Mouse (Mus musculus) spleen, adult 12 weeks (tissue): ENCODE measurements around the gene Tro.

Experiments used
- DNase-seq: peaks from one replicate; pipeline ENCODE4 v3.0.0; 2022; ENCODE audit warnings: low spot score

The Tro gene

DNA sequence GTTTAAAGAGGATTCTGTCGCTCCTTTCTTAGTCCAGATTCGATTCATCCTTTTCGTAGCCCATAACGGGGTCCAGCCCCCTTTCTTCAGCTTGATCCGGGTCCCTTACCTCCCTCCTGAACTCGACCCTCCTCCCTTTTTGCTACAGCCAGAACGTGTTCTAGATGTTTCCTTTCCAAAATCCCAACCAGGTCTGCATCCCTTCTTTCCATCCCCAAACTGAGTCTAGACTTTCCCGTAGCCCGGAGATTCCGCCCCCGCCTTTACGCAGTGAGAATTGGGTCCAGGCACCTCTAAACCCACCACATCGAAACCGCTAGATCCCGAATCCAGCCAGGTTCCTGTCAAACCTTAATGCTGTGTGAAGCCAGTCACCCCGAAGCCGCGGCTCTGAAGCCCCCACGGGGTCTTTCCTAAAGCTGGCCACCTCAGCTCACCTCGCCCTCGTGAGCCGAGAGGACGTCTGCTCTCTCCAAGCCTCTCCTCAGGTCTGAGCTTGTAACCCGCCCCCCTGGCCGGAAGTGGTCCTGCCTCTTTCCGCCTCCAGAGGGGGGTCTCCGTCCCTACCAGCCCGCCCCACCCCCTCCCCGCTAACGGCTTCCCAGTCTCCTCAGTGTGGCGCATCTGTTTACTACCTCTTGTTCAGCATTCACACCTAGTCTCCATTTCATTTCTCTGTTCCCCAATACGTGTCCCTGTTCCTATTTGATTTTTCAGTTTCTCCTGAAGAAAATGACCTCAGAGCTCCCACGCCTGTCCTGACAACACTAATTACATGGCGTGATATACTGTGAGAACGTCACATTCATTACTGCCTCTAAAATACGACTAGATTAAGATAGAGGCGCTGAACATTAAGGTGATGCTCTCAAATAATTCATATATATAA, at the start of gene Tro:
TSS of gene Tro (minus strand) at position 676 of the 889 bp plus-strand sequence.
- no peak for DNase-seq

DNA sequence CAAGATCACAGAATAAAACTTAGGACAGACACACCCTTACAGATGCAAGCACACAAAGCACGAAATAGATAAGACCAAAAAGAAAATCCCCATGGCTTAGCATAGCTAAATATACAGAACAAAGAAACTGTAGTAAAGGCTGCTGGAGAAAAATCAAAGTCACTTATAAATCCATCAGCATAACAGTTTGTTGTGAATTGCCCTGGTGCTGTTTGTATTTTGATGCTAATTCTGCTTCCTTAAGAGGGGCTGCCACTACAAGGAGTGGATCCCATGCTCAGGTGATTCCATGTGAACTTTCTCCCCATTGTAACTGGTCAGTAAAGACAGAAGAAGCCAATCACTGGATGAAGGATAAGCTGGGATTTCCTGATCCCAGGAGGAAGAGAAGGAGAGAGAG, 20.1 kb upstream of the Tro start:
- no peak for DNase-seq

DNA sequence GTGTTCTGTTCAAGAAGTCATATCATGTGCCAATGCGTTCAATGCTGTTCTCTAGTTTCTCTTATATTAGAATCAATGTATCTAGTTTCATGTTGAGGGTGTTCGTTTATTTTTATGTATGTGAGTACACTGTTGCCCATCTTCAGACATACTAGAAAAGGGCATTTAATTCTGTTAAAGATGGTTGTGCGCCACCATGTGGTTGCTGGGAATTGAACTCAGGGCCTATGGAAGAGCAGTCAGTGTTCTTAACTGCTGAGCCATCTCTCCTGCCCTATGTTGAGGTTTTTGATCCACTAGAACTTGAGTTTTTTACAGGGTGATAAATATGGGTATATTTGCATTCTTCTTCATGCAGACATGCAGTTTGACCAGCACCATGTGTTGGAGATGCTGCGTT, 5.4 kb upstream of the Tro start:
- no peak for DNase-seq

DNA sequence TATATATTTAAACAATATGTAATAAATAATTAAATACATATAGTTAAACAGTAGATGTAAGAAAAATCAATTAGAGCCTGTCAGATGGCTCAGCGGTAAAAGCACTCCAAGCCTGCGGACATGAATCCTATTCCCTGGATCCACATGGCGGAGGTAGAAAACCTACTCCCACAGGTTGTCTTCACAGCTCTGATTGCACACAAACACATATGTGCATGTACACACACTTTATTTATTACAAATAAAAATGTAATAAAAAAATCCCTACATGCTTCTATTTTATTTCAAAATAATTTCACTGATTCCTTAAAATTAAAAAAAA, 375 bp upstream of the Tro start:
- no peak for DNase-seq

DNA sequence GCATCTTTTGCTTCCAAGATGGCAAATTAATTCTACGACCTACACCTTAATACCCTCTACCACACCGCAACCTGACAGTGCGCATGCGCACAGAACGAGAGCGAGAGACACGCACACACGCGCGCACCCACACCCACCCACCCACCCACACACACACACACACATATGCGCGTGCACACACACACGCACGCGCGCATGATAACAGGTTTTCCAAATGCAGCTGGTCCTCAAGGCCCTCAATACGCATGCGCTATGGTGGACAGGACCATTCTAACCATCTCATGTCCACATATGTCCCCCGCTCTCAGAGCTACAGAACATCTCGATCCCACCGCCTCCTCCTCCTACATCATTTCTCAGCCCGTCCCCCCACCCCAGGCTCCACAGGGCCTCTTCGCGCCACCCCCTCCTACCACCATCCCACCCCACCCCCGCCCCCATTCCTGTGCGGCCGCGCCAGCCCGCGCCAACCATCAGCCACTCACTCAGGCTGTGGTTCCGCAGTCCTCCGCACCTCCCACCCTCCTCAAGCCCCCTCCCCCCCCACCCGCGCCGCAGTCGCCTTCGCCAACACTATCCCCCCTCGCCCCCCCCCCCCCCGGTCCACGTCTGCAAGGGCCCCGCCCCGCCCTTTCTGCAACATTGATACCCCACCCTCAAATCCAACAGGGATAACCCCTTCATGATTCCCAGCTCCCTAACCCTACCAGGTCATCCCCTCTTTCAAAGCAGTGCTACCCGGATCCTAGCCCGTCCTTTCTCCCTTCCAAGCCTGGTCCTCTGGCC, 1.1 kb downstream of the Tro start:
- no peak for DNase-seq

DNA sequence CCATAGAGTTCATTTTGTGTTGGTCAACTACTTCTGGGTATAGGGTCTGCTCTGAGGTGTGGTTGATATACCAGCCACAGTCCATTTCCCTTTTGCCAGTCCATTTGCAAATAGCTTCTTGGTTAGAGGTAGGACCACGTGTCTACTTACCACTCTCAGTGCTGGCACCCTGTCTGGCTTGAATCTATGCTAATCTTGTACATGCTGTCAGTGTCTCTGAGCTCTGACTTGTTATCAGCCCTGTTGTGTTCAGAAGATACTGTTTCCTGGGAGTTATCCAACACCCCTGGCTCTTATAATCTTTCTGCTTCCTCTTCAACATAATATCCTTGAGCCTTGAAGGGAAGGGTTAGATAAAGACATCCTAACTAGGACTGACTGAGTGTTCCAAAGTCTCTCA, 21.0 kb downstream of the Tro start:
- DNase-seq, result no peak

DNA sequence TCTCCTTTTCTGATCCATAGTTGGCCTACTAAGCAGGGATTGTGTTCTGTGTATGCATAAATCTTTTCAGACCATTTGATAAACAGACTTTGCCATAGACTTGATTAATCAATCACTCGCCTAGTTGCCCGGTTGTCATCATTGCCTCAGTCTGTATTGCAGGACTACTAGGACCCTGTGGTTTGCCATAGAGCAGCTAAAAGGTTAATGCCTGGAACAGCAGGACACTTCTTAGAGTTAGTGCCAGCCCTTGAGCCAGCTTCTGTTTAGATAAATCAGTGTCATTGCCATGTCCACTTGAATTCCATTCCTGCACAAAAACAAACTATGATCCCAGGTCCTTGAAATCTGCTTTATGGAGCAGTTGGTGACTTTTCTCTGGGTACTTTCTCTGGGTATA, 58.5 kb downstream of the Tro start:
- DNase-seq, result no peak
